Mouse (Mus musculus) liver, adult 2 months (tissue): ENCODE data around the gene Ralgps1.

Source experiments
- CTCF ChIP-seq: fragments of 200-500 bp; IDR thresholded peaks from 2 replicates; pipeline ENCODE4 v1.5.1; 2011; ENCODE audit warnings: low read depth, low read length, control low read depth
- POLR2A ChIP-seq: fragments of 200-500 bp; IDR thresholded peaks from 2 replicates; pipeline ENCODE4 v1.6.1; 2011; ENCODE audit warnings: low read length, control low read depth; ENCODE audit not compliant: insufficient read depth; ENCODE audit errors: extremely low read depth

- TF ChIP-seq CTCF (no peak), POLR2A (no peak)
Observed at GRCm38 (mm10) chr2:33160326-33160973, 210.8 kb downstream of the Ralgps1 start.
